Mouse (Mus musculus) megakaryocyte, embryonic 14.5 days (primary cell): ENCODE data around the gene Large2.

Experiments
- FLI1 ChIP-seq: IDR thresholded peaks from 2 replicates; pipeline ENCODE4 v1.6.1; 2012; ENCODE audit warnings: low read length, inconsistent platforms, mixed read lengths
- GATA1 ChIP-seq: IDR thresholded peaks from 3 replicates; pipeline ENCODE4 v1.6.1; 2012; ENCODE audit warnings: mixed read lengths, low read length, inconsistent platforms, borderline replicate concordance

GRCm38 (mm10) chr2:92364086-92364485 lies 10.6 kb downstream of the Large2 start:
- TF ChIP-seq GATA1 (no peak), FLI1 (no peak)
